Mouse (Mus musculus) spleen, adult 2 months (tissue): ENCODE measurements around the gene Nop58. TPM values are rescaled to one million over a fixed set of nuclear protein-coding genes. Genes with fewer than 3 reads are reported as not detected.

Experiments used
- DNase-seq, 2 experiments: peaks; one replicate each; pipeline versions ENCODE4 v3.0.0 to v3.0.0-alpha.2; 2012 to 2021; ENCODE audit warnings: low spot score in 2 of 2, low read depth in 1 of 2
- H3K27ac ChIP-seq: fragments of 200-500 bp; 2 replicates; pipeline ENCODE4 v1.5.1; 2012; ENCODE audit warnings: low read length, inconsistent platforms; ENCODE audit not compliant: insufficient read depth
- H3K27me3 ChIP-seq: fragments of 200-500 bp; 2 replicates; pipeline ENCODE4 v1.6.1; 2012; ENCODE audit warnings: mild to moderate bottlenecking, moderate library complexity, low read length, inconsistent platforms; ENCODE audit not compliant: control insufficient read depth, insufficient read depth
- H3K36me3 ChIP-seq: fragments of 200-500 bp; 2 replicates; pipeline ENCODE4 v1.6.1; 2012; ENCODE audit warnings: mild to moderate bottlenecking, low read length, inconsistent platforms; ENCODE audit not compliant: control insufficient read depth, insufficient read depth
- H3K4me1 ChIP-seq: fragments of 200-500 bp; 2 replicates; pipeline ENCODE4 v1.6.1; 2011; ENCODE audit warnings: inconsistent platforms; ENCODE audit not compliant: control insufficient read depth, insufficient read depth, insufficient read length
- H3K4me3 ChIP-seq: fragments of 200-500 bp; 2 replicates; pipeline ENCODE4 v1.5.1; 2011; ENCODE audit warnings: mild to moderate bottlenecking, inconsistent platforms; ENCODE audit not compliant: insufficient read depth, insufficient read length; ENCODE audit errors: extremely low read depth
- CTCF ChIP-seq: fragments of 200-500 bp; IDR thresholded peaks from 2 replicates; pipeline ENCODE4 v1.5.1; 2011; ENCODE audit warnings: mild to moderate bottlenecking, inconsistent platforms; ENCODE audit not compliant: insufficient read depth, insufficient read length, insufficient replicate concordance; ENCODE audit errors: extremely low read depth
- POLR2A ChIP-seq: fragments of 200-500 bp; IDR thresholded peaks from 2 replicates; pipeline ENCODE4 v1.6.1; 2011; ENCODE audit warnings: low read depth, low read length, inconsistent platforms
- WGBS: fragments of 180-500 bp; shearing (Covaris S2); methylation state at CpG from one replicate; pipeline ENCODE4 v1.1.7; 2018; 5-methylcytosine and 5-hydroxymethylcytosine counted together
- polyA plus RNA-seq: library from polyadenylated mRNA; depleted of rRNA; stranded (reverse); fragments of >200 nt; gene quantifications from 2 replicates; pipeline ENCODE4 v1.2.3, GENCODE M21; 2012

Nop58 gene
- polyA plus RNA-seq, 1 experiment = 16.0 TPM

- no peaks in the 10 kb centered on the region for H3K27me3 ChIP-seq
- TF ChIP-seq CTCF (no peak), POLR2A (no peak)
- 91% methylated on average over 7 of the region's 7 CpGs for WGBS
- no peak overlapping the region for H3K4me3 ChIP-seq
- no peak for DNase-seq
- no peaks in the 10 kb centered on the region for H3K4me1 ChIP-seq
- H3K27ac ChIP-seq = no peak overlapping the region
- H3K36me3 ChIP-seq = peaks cover 13% of the 10 kb centered on the region
These were observed 28.3 kb upstream of the Nop58 start for GRCm38 (mm10) chr1:59656244-59657171.

GRCm38 (mm10) chr1:59663456-59664135 lies 21.2 kb upstream of the Nop58 start:
- 87% methylated on average over 3 of the region's 3 CpGs for WGBS
- 0 out of 2 replicates have a peak, but pooled peaks cover 2% of the 10 kb centered on the region for H3K4me1 ChIP-seq
- H3K36me3 ChIP-seq = peaks cover 2% of the 10 kb centered on the region; the same call in 1 of the 2 replicates
- DNase-seq = no peak
- no peak overlapping the region for H3K27ac ChIP-seq
- no peaks in the 10 kb centered on the region for H3K27me3 ChIP-seq
- H3K4me3 ChIP-seq = no peak overlapping the region
- TF ChIP-seq POLR2A (no peak), CTCF (no peak)

GRCm38 (mm10) chr1:59668871-59669270 lies 15.9 kb upstream of the Nop58 start:
- H3K36me3 ChIP-seq = peaks cover 2% of the 10 kb centered on the region; the same call in 1 of the 2 replicates
- no peak overlapping the region for H3K4me3 ChIP-seq
- TF ChIP-seq POLR2A (no peak), CTCF (no peak)
- H3K27me3 ChIP-seq = no peaks in the 10 kb centered on the region
- H3K27ac ChIP-seq = no peak overlapping the region
- no peak for DNase-seq
- 78% methylated on average over 2 of the region's 2 CpGs for WGBS
- peaks cover 7% of the 10 kb centered on the region; the same call in 1 of the 2 replicates for H3K4me1 ChIP-seq

- DNase-seq = peak in 1 of 2 experiments; percentile 31
- WGBS = under 1% methylated on average over 54 of the region's 54 CpGs
- TF ChIP-seq CTCF (no peak), POLR2A (no peak)
- Histone ChIP-seq H3K27me3 (no peaks in the 10 kb centered on the region), H3K4me3 (peak overlapping the region; percentile 87), H3K36me3 (peaks cover 2% of the 10 kb centered on the region; the same call in 1 of the 2 replicates), H3K27ac (peak overlapping the region; percentile 84), H3K4me1 (peaks cover 7% of the 10 kb centered on the region; the same call in 1 of the 2 replicates)
These were observed 14.7 kb upstream of the Nop58 start for GRCm38 (mm10) chr1:59669962-59670630.

- peak; percentile 72 to 84 for DNase-seq
- peak within 1 kb of the TSS; percentile 84 for H3K27ac ChIP-seq
- no peak for TF ChIP-seq CTCF
- TF ChIP-seq POLR2A = peak; percentile 90; the same call in 1 of the 2 replicates
These were observed 14.1 kb upstream of the Nop58 start, which contains the start of gene Sumo1 for GRCm38 (mm10) chr1:59670641-59671168. TSS of gene Sumo1 (minus strand) at chr1:59670834.

GRCm38 (mm10) chr1:59673661-59674060 lies 11.1 kb upstream of the Nop58 start:
- no peak overlapping the region for H3K4me3 ChIP-seq
- no peak for TF ChIP-seq CTCF
- no peak for TF ChIP-seq POLR2A
- H3K4me1 ChIP-seq = peaks cover 4% of the 10 kb centered on the region; the same call in 1 of the 2 replicates
- no peaks in the 10 kb centered on the region for H3K27me3 ChIP-seq
- H3K27ac ChIP-seq = no peak overlapping the region
- no peaks in the 10 kb centered on the region for H3K36me3 ChIP-seq
- WGBS = 94% methylated on average over 2 of the region's 2 CpGs
- DNase-seq = no peak

More at GRCm38 (mm10) chr1:59670641-59671168, 14.1 kb upstream of the Nop58 start, which contains the start of gene Sumo1:
- H3K4me1 ChIP-seq = peaks cover 7% of the 10 kb centered on the region; the same call in 1 of the 2 replicates
- peak within 1 kb of the TSS; percentile 87 for H3K4me3 ChIP-seq
- WGBS = 0% methylated on average over 36 of the region's 36 CpGs
- H3K36me3 ChIP-seq = peaks cover 2% of the 10 kb centered on the region; the same call in 1 of the 2 replicates
- no peaks in the 10 kb centered on the region for H3K27me3 ChIP-seq
